Mouse (Mus musculus) ovary, postnatal 10 days (tissue): Measurements from ENCODE around the gene Eya2.

Source experiments
- DNase-seq: peaks from one replicate; pipeline ENCODE4 v3.0.0; 2022; ENCODE audit warnings: low spot score

Gene Eya2

GRCm38 (mm10) chr2:165717182-165718176 lies 122.6 kb downstream of the Eya2 start:
- DNase-seq: no peak

- no peak for DNase-seq
Observed at GRCm38 (mm10) chr2:165719382-165719781, 124.5 kb downstream of the Eya2 start.

- DNase-seq: no peak
Observed at GRCm38 (mm10) chr2:165721941-165722340, 127.1 kb downstream of the Eya2 start.

- no peak for DNase-seq
Observed at GRCm38 (mm10) chr2:165732552-165733238, 137.9 kb downstream of the Eya2 start.

GRCm38 (mm10) chr2:165733701-165734100 lies 138.9 kb downstream of the Eya2 start:
- DNase-seq: no peak

GRCm38 (mm10) chr2:165736297-165736696 lies 141.5 kb downstream of the Eya2 start:
- DNase-seq: no peak

- DNase-seq: no peak
Observed at GRCm38 (mm10) chr2:165740381-165740780, 145.5 kb downstream of the Eya2 start.

GRCm38 (mm10) chr2:165740982-165741381 lies 146.2 kb downstream of the Eya2 start:
- DNase-seq: no peak

- no peak for DNase-seq
Observed at GRCm38 (mm10) chr2:165741526-165742050, 146.8 kb downstream of the Eya2 start.

GRCm38 (mm10) chr2:165742210-165742786 lies 147.5 kb downstream of the Eya2 start:
- no peak for DNase-seq

GRCm38 (mm10) chr2:165745306-165746098 lies 150.7 kb downstream of the Eya2 start:
- no peak for DNase-seq

GRCm38 (mm10) chr2:165747975-165748374 lies 153.1 kb downstream of the Eya2 start:
- no peak for DNase-seq

GRCm38 (mm10) chr2:165748426-165748825 lies 153.6 kb downstream of the Eya2 start:
- no peak for DNase-seq

- no peak for DNase-seq
Observed at GRCm38 (mm10) chr2:165751068-165751467, 156.2 kb downstream of the Eya2 start.

- no peak for DNase-seq
Observed at GRCm38 (mm10) chr2:165752704-165753103, 157.9 kb downstream of the Eya2 start.

- DNase-seq: no peak
Observed at GRCm38 (mm10) chr2:165757799-165758198, 163.0 kb downstream of the Eya2 start.

GRCm38 (mm10) chr2:165758534-165758933 lies 163.7 kb downstream of the Eya2 start:
- no peak for DNase-seq

- no peak for DNase-seq
Observed at GRCm38 (mm10) chr2:165759421-165759985, 164.7 kb downstream of the Eya2 start.

- no peak for DNase-seq
Observed at GRCm38 (mm10) chr2:165768805-165769358, 174.1 kb downstream of the Eya2 start.

- DNase-seq: no peak
Observed at GRCm38 (mm10) chr2:165769375-165769948, 174.6 kb downstream of the Eya2 start.

GRCm38 (mm10) chr2:165778927-165779326 lies 184.1 kb downstream of the Eya2 start:
- DNase-seq: peak; percentile 34
